Mouse (Mus musculus) megakaryocyte, adult 5-6 weeks (primary cell): Measurements from ENCODE around the gene Arhgef3. TPM values are rescaled to one million over a fixed set of nuclear protein-coding genes. Genes with fewer than 3 reads are reported as not detected.

Source experiments
- total RNA-seq, 2 experiments: library from RNA; stranded (forward) in 1 of 2; stranded (reverse) in 1 of 2; fragments of 153-499, 151-499 nt in 1 of 2; fragments of 221-1000, 200-1000 nt in 1 of 2; gene quantifications; 2 replicates each; pipeline versions ENCODE4 v1.2.3 to v1.2.4; 2015 to 2017

Arhgef3 gene
- total RNA-seq, 2 experiments from 2014 or later: 40.5 to 58.8 TPM

Other genes with a start within 250 kb of the Arhgef3 start
- not detected in 2 replicates for gene Asb14, start 220.3 kb upstream of the Arhgef3 start, total RNA-seq (2015)
- not detected in 2 replicates for gene Asb14, start 220.3 kb upstream of the Arhgef3 start, total RNA-seq (2017)
- 19.9 and 23.8 TPM in 2 replicates for gene Appl1, start 143.7 kb upstream of the Arhgef3 start, total RNA-seq (2015)
- 30.8 and 38.9 TPM in 2 replicates for gene Appl1, start 143.7 kb upstream of the Arhgef3 start, total RNA-seq (2017)
- 0.11 and 0.78 TPM in 2 replicates for gene Hesx1, start 120.5 kb upstream of the Arhgef3 start, total RNA-seq (2015)
- 1.6 TPM in 1 of 2 replicates, not detected in the other for gene Hesx1, start 120.5 kb upstream of the Arhgef3 start, total RNA-seq (2017)
- not detected in 2 replicates for gene Il17rd, start 76.0 kb upstream of the Arhgef3 start, total RNA-seq (2015)
- 0.11 TPM in 1 of 2 replicates, not detected in the other for gene Il17rd, start 76.0 kb upstream of the Arhgef3 start, total RNA-seq (2017)